Mouse (Mus musculus) NIH3T3 (cell line): ENCODE measurements around the gene Dapk3.

Experiments
- DNase-seq: peaks from one replicate; pipeline ENCODE4 v3.0.0-alpha.2; 2012; ENCODE audit warnings: low read depth

The Dapk3 gene

DNA sequence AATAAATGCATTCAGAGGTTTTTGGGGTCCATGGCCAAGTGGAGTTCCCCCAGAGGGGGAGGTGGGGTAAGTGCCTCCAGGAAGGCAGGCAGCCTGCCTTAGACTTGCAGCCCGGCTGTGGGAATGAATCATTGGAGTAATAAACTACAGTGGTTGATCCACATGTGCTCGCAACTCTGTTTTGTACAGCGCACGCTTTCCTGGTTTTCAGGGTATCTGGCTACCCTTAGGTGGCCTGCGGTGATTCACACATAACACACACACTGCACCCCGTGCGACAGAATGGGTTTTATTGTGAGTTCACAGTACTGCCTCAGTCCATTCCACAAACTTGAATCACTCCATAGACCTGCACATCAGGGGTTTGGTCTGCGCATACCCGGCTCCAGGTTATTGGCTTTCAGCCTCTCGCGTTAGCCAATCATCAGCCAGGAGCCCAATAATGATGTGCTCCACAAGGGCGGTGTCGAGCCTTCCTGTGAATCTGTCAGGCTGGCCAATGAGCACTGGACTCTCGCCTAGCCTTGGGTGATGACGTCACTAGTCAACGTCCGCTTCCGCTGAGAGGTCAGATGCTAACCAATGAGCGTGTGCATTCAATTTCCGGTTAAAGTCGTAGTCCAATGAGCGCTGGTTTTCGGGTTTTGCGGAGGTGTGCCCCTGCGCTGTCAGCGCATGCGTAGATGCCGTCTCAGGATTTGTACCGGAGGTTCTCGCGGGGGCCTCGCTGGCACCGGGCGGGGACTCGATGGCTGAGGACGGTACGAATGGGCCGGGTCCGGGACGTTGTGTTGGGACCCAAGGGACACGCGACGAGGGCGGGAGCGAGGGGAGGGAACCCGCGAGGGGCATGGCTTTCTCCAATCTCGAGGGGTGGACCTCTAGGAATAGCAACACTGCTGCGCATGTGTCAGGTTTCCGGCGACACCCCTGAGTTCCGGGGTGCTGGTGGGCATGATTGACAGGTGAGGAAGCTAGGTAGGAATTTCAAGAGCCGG is at the start of gene Dapk3:
TSS of gene Dapk3 (plus strand) at position 670 of the 998 bp plus-strand sequence.
- peak; percentile 100 for DNase-seq

- no peak for DNase-seq
Observed at GRCm38 (mm10) chr10:81134181-81134587, 48.6 kb upstream of the Dapk3 start.

- DNase-seq, result no peak
Observed at GRCm38 (mm10) chr10:81134966-81135681, 47.7 kb upstream of the Dapk3 start, which contains the start of gene Zbtb7a. Gene Zbtb7a (plus strand): TSS chr10:81135220.

DNA sequence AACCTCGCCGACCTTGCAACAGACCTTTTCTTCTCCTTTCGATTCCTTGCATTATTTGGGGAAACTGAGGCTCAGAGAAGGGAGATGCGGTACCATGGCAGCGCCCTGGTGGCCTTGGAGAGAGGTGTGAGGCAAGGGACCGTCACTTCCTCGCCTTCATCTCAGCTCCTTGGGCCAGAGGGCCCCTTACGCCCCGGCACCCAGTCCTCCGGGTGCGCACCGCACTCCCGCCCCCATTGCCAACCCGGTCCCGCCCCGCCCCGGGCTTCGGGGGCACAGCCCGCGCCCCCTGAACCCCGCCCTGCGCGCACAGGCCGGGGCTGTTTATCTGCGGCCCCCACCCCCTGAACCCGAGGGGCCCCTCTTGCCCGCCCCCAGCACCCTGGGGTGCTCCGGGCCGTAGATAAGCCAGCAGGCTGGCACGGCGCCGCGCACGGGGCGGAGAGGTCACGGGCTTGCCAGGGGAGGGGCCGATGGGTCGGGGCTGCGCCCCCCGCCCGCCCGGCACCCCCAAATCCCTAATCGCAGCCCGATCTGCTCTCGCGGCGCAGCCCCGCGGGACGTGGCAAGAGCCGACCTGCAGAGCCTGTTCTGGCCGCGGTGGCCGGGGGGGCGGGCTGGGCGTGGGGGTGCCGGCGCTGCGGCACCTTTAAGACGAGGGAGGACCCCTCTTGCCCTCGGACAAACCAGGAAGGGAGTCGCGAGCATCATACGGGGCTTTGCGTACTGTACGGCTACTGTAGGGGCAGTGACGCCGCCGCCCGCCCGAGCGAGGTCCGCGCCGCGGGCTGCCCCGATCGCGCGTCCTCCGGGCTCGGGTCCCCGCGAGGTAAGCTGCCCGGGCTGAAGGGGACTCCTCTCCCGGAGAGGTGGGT is 46.7 kb upstream of the Dapk3 start:
- DNase-seq, result peak; percentile 82

- DNase-seq, result peak; percentile 86
Observed at GRCm38 (mm10) chr10:81136706-81137231, 46.0 kb upstream of the Dapk3 start.

DNA sequence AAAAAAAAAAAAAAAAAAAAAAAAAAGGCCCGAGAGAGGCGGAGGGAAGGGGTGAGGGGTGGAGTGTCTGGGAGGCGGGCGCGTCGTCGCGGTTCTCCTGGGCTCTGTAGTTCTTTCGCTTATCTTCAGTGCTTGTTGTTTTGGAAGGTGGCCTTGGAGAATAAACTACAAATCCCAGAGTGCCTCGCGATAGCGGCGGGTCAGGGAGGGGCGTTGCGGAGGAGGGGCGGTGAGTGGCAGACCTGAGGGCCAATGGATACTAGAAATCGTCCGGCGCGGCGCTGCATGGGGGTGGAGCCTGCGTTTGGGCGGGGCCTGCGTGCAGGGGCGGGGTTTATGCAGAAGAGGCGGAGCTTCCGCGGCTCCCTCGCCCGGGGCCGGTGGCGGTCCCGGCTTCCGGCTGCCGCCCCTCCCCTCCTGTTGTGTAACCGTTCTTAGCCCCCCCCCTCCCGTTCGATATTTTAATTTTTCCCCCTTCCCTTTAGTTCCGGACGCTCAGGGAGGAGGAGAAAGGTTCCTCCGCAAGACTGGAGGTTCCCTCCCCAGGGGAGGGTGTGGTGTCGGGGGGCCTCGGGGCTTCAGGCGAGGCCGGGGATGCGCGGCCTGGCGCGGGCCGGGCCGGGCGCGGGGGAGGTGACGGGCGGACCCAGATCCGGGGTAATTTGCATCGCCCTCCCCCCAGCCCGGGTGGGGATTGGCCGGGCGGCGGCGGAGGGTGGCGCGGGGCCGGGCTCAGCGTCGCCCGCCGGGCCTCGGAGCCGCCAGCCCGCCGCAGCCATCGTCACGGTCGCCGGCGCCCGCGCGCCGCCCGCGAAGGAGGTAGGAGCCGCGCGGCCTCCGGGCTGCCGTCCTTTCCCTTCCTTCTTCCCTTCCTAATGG is 45.3 kb upstream of the Dapk3 start:
- peak; percentile 99 for DNase-seq

- DNase-seq, result peak; percentile 66
Observed at GRCm38 (mm10) chr10:81138131-81138782, 44.5 kb upstream of the Dapk3 start.

DNA sequence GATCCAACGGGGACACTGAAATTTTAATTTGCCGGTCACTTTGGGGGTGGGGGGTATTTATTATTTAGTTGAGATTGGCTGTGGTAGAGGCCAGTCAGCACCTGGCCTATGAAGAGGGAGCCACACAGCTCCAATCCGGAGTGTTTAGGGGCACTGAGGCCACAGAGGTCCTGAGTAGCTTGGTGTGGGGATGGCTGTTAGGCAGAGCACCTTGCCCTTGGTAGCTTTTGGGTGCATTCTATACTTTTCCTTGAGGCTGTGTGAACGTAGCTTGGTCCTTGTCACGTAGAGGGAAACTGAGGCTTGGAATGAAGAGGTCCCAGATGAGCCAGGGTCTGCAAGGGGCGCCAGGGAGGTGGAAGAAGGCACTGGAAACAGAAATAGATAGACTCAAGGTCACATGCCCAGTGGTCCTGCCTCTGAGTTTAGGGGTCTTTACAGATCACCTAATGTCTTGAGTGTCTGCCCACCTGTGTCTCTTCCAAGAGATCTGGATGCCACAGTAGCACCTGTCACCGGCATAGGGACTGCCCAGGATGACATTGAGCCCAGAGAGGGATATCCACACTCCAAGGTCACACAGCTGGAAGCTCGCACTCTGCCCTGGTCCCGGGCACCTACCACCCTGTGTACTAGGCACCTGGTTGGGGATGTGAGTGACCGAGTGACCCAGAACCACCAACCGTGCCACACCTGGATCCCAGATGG is 43.8 kb upstream of the Dapk3 start:
- DNase-seq, result no peak

- no peak for DNase-seq
Observed at GRCm38 (mm10) chr10:81139529-81139846, 43.3 kb upstream of the Dapk3 start.

DNA sequence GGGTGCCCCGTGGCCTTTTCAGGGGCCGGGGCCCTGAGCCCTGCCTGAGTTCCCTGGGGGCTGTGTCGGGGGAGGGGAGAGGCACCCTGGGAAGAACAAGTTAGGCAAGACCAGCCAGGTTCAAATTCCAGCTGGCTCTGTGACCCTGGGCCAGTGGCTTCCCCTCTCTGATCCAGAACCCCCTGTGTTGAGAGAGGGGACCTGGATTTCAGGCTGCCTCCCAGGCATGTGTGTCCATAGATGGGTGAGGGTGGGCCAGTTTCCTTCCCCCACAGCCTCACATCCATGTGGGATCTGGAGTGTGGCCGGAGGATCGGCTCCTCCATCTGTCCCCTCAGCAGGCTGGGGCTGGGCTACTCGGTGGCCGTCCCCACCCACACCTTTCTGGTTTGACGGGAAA is 42.8 kb upstream of the Dapk3 start:
- DNase-seq, result no peak

GRCm38 (mm10) chr10:81140717-81141454 is 41.9 kb upstream of the Dapk3 start:
- no peak for DNase-seq

GRCm38 (mm10) chr10:81141455-81142210 is 41.2 kb upstream of the Dapk3 start:
- no peak for DNase-seq

DNA sequence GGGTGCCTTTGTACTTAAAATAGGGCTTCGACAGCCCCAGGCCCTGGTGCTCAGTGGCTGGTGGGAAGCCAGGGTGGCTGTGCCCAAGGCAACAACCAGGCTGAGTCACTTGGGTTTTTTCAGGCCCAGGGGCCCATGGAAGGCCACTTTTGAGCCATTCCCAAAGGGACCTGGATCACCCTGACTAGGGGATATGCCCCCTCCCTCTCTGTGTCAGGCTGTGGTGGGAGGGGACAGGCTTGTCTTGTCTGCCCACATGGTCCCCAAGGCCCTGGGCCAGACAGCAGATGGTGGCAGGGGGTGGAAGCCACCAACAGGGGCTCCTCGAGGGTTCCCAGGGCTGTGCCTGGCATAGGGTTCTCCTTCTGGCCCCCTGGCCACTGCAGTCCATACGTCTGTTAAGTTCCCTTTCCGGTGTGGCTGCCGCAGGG is 40.2 kb upstream of the Dapk3 start:
- DNase-seq, result no peak

DNA sequence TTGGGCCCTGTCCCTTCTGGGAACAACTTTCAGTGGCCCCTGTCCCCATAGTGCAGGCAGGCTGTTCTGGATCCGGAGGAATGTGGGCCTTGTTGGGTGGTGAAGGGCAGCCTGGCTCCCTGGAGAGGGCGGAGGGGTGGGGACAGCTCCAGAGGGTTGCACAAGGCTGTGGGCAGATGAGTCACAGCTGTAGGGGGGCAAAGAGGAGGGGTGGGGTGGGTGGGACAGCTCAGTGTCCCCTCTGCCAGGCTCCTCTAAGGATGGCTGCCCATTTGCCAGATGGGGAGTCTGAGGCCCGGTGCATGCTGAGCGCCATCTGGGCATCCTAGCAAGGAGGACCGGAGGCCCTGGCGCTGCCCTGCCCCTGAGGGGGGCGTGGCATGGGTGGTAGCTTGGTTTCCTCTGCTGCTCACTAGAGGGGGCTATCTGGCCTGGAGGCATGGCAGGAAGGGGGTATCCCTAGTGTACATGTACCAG is 39.6 kb upstream of the Dapk3 start:
- DNase-seq, result peak; percentile 74

- DNase-seq, result no peak
Observed at GRCm38 (mm10) chr10:81143845-81144437, 38.9 kb upstream of the Dapk3 start.

- DNase-seq, result no peak
Observed at GRCm38 (mm10) chr10:81144667-81145066, 38.1 kb upstream of the Dapk3 start.

- DNase-seq, result no peak
Observed at GRCm38 (mm10) chr10:81145307-81145706, 37.5 kb upstream of the Dapk3 start.
